Mouse (Mus musculus): Measurements from ENCODE around the gene Tars2.
"Not testable (repeated sequence)": the region's sequence is repeated elsewhere in the genome, so short reads cannot be mapped to it uniquely, and the experiment has no call there.

The Tars2 gene

GRCm38 (mm10) chr3:95695796-95696195 is 64.2 kb downstream of the Tars2 start:
- no peak for DNase-seq (ENCODE audit: low spot score in 2 of 2)

GRCm38 (mm10) chr3:95694808-95695703 is 65.0 kb downstream of the Tars2 start:
- no peak for DNase-seq (ENCODE audit: low spot score in 2 of 2)

DNA sequence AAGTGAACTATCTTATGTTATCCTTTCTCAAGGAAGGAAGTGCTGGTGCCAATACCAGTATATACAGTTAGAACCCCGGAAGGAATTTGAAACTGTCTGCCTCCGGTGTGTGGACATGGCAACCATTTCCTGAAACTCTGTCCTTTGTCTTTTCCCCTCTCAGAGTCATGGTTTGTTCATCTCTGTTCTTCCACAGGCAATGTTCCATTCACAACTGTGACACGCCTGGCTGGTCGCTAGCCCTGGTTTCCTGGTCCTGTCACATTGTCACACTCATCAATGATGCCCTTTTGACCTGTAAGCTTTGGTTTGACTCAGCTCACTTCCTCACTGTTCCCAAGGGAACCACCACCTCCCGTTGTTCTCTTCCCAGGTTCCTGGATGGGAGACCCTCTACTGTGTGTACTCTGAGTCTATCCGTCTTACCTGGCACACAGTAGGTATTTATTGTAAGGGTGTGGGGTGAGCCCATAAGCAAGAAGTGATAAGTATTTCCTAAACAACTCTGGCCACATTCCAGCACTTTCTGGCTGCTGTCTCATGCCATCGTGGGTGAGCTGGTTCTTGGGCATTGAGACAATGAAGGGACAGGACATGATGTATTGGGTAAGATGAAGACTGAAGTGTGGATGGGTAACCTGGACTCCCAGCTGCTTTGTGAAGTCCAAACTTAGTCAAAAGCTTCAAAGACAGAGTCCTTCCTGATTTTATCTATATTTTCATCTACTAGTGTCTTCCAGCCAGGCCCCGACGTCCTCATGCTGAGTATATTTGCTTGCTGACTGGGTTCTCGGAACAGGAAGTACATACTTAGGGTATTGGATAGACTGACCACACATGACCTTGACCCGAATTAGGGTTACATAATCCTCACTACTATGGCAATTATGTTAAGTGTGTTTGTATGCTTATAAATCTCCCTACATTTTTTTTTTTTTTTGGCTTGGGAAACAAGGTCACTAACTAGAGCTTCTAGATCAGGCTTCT is 65.9 kb downstream of the Tars2 start:
- no peak for DNase-seq (ENCODE audit: low spot score in 2 of 2)

GRCm38 (mm10) chr3:95692677-95693076 is 67.3 kb downstream of the Tars2 start:
- no peak for DNase-seq (ENCODE audit: low spot score in 2 of 2)

DNA sequence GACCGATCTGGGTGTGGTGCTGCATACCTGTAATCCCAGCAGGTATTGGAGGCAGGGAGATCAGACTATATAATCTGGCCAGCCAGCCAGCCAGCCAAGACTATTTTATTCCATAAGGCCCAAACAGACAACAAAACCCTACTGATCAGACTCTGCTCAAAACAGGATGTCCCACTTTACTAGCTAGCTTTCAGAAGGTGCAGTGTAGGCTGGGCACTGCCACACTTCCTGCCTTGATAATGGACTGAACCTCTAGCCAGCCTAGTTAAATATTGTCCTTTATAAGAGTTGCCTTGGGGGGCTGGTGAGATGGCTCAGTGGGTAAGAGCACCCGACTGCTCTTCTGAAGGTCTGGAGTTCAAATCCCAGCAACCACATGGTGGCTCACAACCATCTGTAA is 69.5 kb downstream of the Tars2 start:
- not testable (repeated sequence) for DNase-seq (ENCODE audit: low spot score in 2 of 2)

All from frontal cortex, postnatal 25 days (tissue).